Mouse (Mus musculus) layer of hippocampus, postnatal 14 days (tissue): ENCODE data around the gene Cerk. TPM values are rescaled to one million over a fixed set of nuclear protein-coding genes. Genes with fewer than 3 reads are reported as not detected.
"Not testable (repeated sequence)": the region's sequence is repeated elsewhere in the genome, so short reads cannot be mapped to it uniquely, and the experiment has no call there.

Source experiments
- DNase-seq, 2 experiments: peaks; one replicate each; pipeline ENCODE4 v3.0.0; 2021 to 2022; ENCODE audit warnings: low spot score in 2 of 2, mixed read lengths in 1 of 2
- total RNA-seq, 2 experiments: library from RNA; stranded (reverse); gene quantifications; 2 replicates each; pipeline ENCODE4 v1.2.3; 2021

The Cerk gene
- total RNA-seq, 2 experiments from 2014 or later: 46.7 to 49.1 TPM

DNA sequence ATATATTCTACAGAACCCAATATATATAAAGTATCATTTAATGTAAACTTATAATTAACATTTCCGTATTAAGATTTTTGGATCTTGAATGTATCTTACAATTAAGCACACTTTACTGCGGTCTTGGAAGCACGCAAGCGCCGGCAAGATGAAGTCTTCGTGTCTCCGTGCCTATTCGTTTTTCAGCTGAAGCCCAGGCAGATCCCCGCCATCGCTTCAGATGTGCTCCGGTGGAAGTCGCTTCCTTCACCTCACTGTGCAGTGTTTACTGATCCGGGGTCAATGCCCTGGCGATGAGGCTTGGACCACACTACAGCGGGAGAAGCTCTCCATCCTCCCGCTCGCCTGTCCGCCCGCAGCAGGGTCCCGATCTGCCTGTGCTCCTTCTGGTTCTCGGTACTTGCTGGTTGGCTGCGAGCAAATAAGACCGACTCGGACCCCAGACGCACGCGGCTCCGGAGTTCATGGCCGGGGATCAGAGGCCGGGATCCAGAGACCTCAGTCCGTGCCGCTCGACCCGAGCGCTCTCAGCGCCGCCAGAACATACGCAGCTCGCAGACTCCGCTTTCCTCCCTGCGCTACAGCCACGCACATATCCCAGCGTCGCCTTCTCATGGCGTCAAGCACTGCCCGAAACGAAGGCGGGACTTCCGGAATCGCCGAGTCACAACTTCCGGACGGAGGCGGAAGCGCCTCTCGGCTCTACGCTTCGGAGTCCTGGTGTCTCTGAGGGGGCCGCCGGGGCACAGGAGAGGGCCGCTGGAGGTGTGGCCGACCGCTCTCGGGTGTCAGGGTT is 28.0 kb upstream of the Cerk start, which contains the start of gene Tbc1d22a:
Tbc1d22a (plus strand) TSS at position 707 of the 796 bp plus-strand sequence.
- DNase-seq: peak; percentile 90 to 95

DNA sequence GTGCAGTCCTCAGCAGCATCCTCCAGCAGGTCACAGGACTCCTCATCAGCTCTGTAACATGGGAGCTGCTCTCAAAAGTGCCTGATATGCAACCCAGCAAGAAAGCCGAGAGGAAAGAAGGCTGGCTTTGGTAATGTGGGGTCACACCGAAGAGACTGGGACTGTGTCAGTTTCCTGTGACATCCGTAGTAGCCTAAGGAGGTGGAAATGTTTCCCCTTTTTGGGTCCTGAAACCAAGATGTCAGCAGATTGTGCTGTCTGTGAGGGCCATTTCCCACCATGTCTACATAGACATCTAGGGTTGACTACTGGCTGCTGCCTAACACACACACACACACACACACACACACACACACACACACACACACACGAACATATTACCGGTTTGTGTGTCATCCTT is 26.3 kb upstream of the Cerk start:
- not testable (repeated sequence) for DNase-seq

DNA sequence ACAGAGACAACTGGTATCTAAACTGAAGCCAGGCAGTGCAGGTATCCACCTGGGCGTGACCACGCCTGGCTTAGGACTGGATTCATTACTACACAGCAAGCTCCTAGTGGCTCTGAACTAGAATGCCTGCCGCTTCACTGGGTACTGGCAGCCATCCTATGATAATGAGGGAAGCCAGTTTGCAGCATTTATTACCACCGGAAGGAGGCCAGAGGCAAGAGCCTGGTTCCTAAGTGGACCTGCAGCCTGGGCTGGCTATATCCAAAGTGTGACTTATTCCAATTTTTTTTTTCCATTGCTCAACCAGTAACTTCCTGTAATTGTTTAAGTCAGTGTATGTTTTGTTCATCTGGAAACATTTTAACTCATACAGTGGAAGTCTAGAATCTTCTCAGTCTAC is 20.4 kb upstream of the Cerk start:
- DNase-seq: no peak

DNA sequence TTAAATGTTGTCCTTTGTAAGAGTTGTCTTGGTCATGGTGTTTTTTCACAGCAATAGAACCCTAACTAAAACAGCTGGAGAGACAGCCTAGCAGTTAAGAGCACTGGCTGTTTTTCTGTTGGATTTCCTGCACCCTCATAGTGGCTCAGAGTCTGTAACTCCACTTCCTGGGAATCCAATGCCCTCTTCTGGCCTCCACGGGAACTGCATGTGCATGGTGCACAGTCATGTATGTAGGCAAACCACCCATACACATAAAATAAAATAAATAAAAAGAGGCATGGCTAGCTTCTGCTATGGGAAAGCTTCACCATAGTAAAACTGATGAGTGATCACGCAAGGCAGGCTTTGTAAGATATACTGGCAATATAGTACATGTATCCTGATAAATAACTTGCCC is 19.4 kb upstream of the Cerk start:
- no peak for DNase-seq

DNA sequence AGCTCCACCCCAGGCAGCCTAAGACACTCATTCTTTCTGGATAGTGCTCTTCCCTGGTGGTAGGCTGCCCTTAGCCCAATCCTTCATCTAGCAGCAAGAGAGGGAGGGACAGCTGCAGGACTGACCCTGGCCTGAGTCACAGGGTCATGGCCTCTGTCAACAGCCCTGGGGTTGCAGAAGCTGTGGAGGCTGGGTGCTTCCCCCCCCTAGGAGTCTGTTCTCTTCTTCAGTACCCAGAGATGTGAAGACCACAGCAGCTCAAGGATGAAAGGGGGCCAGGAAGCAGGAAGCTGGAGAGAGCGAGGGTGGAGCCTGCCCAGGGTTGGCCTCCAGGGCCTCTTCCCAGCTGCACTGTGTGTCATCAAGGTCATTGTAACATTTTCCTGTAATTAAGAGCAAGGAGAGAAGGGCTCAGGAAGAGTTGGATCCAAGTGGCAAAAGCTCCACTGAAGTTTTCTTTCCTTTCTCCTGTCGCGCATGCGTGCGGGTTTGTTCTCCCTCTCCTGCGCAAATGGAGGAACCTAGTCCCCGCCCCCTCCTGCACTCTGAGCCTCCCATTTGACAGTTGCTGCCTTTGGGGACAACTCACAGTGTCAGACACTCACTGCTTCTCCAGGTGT is 18.1 kb upstream of the Cerk start:
- no peak for DNase-seq

DNA sequence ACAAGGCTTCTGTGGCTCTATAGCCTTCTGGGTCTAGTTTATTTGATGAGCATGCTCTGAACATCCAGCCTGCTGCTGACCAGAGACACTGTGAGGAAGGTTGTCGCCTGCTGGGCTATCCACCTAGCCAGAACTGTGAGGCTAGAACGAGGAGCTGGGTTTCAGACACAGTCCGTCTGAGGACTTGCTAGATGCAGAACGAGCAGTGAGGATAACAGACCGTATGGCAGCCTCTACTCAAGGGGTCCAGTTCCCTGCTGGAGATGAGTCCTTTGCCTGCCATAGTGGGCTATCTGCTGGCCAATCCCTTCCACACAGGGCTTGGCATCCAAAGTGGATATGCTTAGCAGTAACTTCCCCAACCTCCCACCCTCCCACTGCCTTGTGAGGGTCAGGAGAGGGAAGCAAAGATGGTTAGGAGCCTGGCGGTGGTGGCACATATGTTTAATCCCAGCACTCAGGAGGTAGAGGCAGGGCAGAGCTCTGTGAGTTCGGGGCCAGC is 17.4 kb upstream of the Cerk start:
- no peak for DNase-seq

DNA sequence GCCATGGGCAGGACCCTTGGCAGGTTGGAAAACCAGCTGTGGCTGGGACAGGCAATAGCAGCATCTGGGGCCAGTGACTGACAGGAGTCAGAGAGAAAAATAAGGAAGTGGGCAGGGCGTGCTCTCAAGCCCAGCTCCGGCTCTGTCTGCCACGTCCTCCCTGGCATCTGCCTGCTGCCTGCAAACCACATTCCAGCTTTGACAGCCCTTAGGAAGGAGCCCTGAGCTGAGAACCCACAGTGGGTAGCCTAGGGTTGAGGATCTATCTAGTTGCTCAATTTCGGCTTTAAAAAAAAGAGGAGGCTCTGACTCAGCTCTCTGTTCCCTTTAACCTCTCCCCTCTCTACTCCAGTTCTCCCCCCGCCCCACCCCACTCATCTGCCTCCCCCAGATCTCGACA is 16.7 kb upstream of the Cerk start:
- DNase-seq: no peak

DNA sequence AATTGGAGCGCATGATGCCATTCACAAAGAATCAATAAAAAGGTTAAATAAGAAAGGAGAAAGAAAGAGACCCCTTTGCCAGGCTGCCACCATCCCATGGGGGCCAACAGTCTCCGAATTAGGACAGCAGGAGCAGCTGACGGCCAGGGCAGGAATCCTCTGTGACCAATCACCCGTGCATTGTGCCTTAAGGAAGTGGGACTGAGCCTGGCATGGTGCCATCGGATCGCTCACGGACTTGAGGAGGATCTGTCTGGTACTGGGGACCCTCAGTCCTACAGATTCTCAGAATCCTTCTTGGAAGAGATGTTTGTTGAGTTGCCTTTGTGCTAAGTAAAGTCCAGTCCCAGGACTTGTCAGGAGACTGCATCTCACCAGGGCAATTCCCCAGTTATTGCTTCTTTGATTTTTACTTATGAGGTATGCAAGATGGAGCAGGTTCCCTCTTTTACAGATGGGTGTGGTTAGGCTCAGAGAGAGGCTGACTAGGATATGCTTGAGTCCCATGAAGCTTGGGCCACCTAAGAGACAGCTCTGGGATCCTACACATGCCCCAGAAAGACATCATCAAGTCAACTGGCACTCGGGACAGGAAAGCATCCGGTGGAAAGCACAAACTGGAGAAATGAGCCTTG is 15.9 kb upstream of the Cerk start:
- DNase-seq: no peak

DNA sequence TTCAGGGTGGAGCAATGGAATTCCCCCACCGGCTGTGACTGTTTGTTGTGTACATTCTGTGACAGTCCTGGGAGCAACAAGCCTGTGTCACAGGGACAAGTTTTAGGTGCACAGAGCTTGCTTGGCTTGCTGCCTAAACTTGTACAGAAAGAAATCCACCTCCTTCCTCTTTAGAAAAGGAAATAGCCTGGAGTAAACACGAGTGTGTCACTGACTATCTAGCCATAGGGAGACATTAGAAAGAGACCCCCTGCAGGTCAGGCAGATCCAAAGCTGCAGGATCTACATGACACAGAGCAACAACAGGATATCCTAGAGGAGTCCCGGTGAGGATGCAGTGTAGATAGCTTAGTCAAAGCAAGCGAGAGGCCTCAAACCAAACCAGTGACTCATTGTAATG is 15.2 kb upstream of the Cerk start:
- no peak for DNase-seq

DNA sequence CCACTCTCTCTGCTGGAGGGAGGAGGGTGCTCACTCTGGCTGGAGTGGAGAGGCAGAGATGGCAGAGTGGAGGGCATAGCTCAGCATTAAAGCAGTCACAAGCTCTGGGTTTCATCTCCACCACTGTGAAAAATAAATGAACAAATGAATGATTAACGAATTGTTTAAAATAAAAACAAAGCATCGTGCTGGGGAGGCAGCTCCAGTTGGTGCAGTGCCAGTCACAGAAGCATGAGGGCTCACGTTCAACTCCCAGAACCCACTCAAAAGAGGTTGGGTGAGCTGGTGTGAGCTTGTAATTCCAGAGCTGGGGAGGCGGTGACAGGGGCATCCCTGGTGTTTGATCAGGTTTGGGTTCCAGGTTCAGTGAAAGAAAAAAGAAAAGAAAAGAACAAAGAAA is 14.2 kb upstream of the Cerk start:
- no peak for DNase-seq

DNA sequence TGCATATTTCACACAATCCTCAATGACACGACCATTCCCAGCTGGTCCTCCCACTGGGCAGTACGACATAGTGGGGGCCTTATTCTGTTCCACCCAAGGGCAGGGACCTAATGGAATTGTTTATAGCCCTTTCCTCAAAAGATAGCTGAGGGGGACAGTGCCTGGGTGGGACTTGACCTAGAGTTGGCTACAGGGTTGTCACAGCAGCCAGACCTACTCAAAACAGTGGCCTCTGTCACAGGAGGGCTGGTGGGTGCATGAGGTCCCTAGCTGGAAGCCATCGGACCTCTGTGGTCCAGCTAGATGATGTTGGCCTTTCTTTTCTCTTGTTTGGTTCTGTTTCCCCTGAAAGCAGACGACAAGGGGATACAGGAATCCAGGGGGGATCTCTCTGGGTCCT is 13.5 kb upstream of the Cerk start:
- no peak for DNase-seq

DNA sequence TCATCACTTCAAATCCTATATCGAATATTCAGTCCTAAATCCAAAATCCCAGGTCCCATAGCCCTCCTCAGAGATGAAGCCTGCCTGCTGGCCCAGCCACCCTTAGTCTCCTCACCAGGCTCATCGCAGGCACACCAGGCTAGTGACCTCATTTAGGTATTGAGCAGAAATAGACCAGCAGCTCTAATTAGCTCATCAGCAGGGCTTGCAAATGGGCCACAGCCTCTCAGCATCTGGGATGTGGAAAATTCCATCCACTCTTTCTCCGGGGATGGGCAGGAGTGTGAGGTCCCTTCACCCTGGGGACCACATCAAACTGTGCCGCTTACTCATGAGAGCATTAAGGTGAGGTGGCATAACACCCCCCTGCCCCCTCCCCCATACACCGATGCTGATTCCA is 13.1 kb upstream of the Cerk start:
- no peak for DNase-seq

DNA sequence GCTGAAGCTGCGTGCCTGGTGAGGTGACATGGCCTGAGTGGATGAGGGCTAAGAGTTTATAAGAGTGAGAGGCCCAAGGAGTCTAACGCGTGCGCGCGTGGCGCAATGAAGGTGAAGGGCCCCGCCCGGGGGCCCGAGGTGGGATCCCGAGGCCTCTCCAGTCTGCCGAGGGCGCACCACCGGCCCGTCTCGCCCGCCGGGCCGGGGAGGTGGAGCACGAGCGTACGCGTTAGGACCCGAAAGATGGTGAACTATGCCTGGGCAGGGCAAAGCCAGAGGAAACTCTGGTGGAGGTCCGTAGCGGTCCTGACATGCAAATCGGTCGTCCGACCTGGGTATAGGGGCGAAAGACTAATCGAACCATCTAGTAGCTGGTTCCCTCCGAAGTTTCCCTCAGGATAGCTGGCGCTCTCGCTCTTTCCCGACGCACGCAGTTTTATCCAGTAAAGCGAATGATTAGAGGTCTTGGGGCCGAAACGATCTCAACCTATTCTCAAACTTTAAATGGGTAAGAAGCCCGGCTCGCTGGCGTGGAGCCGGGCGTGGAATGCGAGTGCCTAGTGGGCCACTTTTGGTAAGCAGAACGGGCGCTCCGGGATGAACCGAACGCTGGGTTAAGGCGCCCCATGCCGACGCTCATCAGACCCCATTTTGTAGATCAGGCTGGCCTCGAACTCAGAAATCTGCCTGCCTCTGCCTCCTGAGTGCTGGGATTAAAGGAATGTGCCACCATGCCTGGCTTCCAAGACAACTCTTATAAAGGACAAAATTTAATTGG is 8.9 kb upstream of the Cerk start:
- not testable (repeated sequence) for DNase-seq

DNA sequence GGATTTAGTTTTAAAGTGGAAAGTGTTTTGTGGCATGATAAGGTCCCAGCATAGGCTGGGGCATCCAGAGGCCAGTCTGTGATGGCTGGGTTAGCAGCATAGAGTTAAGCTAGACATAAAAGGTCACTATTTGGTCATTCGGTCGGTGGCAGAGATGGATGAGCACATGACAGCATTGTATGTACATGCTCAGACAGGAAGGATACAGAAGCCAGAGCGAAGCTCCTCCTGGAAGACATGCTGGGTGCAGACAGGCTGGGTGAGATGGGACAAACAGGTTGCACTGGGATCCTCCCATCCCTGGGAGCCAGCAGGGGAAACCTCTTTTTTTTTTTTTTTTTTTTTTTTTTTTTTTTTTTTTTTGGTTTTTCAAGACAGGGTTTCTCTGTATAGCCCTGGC is 6.0 kb upstream of the Cerk start:
- DNase-seq: no peak

DNA sequence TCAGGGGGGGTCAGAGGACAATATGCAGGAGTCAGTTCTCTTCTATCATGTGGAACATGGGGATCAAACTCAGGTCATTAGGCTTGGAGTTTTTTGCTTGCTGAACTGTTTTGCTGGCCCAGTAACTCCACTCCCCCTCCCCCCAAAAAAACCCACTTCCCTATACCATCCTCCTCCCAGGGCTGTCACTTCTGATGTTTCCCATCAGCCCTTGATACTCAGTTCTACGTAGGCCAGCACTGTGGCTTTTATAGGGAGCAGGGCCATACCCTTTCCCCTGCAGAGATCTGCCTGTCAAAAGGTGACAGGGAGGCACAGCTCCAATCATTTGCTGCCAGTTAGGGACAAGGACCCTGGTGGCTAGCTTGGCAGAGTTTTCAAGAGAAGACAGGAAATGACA is 5.6 kb upstream of the Cerk start:
- DNase-seq: no peak

DNA sequence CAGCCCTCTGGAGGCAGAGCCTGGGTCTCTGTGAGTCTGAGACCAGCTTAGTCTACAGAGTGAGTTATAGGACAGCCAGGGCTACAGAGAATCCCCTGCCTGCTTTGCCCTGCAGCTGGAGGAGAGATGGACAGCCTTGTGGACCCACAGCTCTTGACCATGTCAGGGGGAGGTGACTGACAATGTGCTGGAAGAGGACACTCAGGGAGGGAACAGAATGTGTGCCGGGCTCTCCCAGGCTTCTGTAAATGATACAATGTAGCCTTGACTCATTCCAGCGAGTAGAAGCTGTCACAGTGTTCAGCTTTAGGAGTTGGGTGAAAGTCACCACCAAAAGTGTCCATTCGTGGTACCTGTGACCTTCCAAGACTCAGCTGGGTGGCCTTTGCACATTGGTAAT is 4.4 kb upstream of the Cerk start:
- DNase-seq: no peak

DNA sequence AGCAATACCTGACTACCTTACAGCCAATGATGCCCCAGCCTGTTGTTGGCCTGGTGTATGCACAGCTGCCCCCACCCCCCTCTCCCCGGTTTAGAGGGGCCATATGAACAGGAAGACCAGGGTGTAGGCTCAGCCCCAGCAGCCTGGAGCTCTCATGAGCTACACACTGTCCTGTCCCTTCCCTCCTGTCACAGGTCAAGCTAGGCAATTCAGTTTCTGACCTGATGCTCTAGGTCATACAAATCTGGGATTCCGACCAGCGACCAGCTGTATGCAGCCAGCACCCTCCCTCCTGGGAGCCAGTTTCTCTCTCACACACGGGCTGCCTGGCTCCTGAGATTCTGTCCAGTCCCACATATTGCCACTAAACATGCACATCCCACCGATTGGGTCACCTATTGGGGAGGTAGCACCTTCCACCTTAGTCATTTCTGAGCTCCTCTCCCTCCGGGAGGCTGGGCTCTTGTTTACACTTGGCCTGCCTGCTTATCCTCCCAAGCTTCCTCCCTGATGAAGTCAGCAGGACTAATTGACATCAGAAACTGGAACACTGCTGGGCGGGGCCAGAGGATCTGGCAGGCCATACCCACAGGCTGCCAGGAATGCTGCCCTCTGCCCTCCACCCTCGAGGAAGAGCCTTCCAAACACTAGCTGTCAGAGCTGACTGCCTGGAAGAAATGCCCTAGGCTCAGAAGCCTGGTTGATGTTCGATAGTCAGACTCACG is 3.0 kb upstream of the Cerk start:
- DNase-seq: peak in 1 of 2 experiments; percentile 62

DNA sequence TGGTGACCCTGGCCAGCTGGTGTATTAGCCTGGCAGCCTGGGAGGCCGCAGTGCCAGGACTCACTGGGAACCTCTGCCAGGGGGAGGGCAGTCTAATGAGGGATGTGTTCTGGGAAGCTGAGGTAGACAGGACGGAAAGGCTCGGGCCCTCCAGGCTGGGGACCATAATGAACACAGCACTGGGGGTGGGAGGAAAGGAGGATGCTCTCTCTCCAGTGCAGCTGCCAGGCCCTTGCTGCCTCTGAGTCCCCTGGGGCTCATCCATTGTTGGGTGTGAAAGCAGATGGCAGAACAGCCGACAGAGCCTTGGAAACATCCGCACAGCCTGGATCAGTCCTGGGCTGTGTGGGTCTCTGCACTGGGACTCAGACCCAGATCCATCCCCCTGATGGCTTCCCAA is 2.2 kb upstream of the Cerk start:
- DNase-seq: peak in 1 of 2 experiments; percentile 65

DNA sequence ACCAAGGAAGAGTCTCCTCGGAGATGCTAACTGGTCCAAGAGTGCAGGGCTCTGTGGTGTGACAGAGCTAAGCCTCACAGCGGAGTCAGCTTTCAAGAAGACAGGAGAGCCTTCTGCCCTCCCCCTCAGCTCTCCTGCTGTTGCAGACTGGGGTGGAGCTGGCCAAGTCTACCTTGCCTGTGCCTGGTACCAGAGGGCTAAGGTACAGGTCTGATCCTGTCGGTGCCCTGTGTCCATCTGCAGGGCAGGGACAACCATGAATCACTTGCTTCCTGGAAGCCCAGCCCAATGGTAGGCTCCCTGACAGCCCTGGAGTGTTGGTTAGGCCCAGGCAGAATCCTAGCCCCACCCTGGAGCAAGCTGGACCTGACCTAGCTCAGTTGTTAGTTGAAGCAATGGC is 745 bp upstream of the Cerk start:
- DNase-seq: no peak

DNA sequence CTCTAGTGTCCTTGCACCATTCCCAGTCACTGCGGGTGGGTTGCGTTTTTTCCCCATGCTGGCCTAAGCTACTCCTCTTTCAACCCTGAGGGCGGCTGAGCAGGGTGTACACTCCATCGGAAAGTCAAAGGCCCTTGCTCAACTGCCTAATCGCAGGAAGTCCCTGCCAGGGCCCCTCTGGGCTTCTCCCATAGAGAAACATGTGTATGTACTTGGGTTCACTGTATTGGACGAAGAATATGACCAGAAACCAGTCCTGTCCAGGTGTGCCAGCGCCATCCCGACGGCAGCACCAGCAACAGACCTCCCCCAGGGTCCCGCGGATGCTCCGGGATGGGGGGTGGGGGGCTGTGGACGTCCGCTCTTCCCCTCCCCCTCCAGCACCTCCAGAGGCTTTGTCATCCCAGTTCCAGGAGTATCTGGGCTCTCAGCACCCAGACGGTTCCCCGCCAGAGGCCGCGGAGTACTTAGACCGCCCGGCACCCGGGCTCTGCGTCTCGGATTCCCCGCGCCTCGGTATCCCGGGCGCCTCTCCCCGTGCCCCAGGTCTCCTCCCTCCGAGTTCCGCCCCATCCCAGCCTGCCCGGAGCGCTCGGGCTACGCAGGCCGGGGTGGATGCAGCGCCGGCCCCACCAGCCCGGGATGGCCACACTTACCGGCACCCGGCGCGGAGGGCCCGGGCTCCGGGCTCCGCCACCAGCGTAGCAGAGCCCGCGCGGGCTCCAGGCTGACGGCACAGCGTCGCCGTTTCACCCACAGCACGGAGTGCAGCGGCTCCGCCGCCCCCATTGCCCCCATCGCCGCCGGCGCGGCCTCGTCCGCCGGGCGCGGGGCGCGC is 871 bp downstream of the Cerk start:
- no peak for DNase-seq
